Mouse (Mus musculus) liver, embryonic 14.5 days (tissue): Measurements from ENCODE around the gene Wnt2. TPM values are rescaled to one million over a fixed set of nuclear protein-coding genes. Genes with fewer than 3 reads are reported as not detected.

ENCODE experiments used
- ATAC-seq: fragments of 200-750 bp; cut with Nextera tagmentation; 2 replicates; pipeline ENCODE4 v1.8.0; 2017; ENCODE audit warnings: moderate number of reproducible peaks, mild to moderate bottlenecking, moderate library complexity; ENCODE audit not compliant: insufficient read depth
- DNase-seq, 3 experiments: peaks; one replicate each; pipeline ENCODE4 v3.0.0-alpha.2; 2012 to 2013; ENCODE audit warnings: low read depth in 3 of 3, low spot score in 3 of 3
- H3K27ac ChIP-seq: fragments of 300-500 bp; sonication (generic); 2 replicates; pipeline ENCODE4 v1.5.1; 2014; ENCODE audit warnings: moderate library complexity, mild to moderate bottlenecking, control low read depth, inconsistent platforms
- H3K27me3 ChIP-seq: fragments of 300-500 bp; sonication (generic); 2 replicates; pipeline ENCODE4 v1.6.1; 2014; ENCODE audit warnings: mild to moderate bottlenecking, low read length, moderate library complexity; ENCODE audit not compliant: control insufficient read depth, insufficient read depth
- H3K36me3 ChIP-seq: fragments of 300-500 bp; sonication (generic); replicated peaks from 2 replicates; pipeline ENCODE4 v1.6.1; 2014; ENCODE audit warnings: low read depth; ENCODE audit not compliant: control insufficient read depth, insufficient read depth
- H3K4me1 ChIP-seq, 2 experiments: fragments of 200-500 bp in 1 of 2; fragments of 300-500 bp in 1 of 2; sonication (generic) in 1 of 2; replicated peaks; 2 replicates each; pipeline ENCODE4 v1.6.1; 2012 to 2014; ENCODE audit warnings: antibody characterized with exemption in 1 of 2, inconsistent platforms in 1 of 2, low read length in 1 of 2; ENCODE audit not compliant: control insufficient read depth in 2 of 2, insufficient read depth in 2 of 2
- H3K4me2 ChIP-seq: fragments of 300-500 bp; sonication (generic); 2 replicates; pipeline ENCODE4 v1.6.1; 2014; ENCODE audit warnings: low read depth, mild to moderate bottlenecking, control low read depth, moderate library complexity
- H3K4me3 ChIP-seq, 2 experiments: fragments of 200-500 bp in 1 of 2; fragments of 300-500 bp in 1 of 2; sonication (generic) in 1 of 2; 2 replicates each; pipeline ENCODE4 v1.5.1; 2012 to 2014; ENCODE audit warnings: low read depth in 2 of 2, low read length in 2 of 2, mild to moderate bottlenecking in 2 of 2, control low read depth in 1 of 2, inconsistent platforms in 1 of 2, moderate library complexity in 1 of 2; ENCODE audit not compliant: insufficient read depth in 1 of 2
- H3K9ac ChIP-seq: fragments of 300-500 bp; sonication (generic); replicated peaks from 2 replicates; pipeline ENCODE4 v1.6.1; 2014; ENCODE audit warnings: mild to moderate bottlenecking, control low read depth, moderate library complexity
- H3K9me3 ChIP-seq: fragments of 300-500 bp; sonication (generic); 2 replicates; pipeline ENCODE4 v1.6.1; 2016; ENCODE audit warnings: low read length, mixed read lengths; ENCODE audit not compliant: control insufficient read depth
- CTCF ChIP-seq: IDR thresholded peaks from 2 replicates; pipeline ENCODE4 v1.5.1; 2016; ENCODE audit warnings: antibody characterized with exemption, low read depth, control low read depth
- EP300 ChIP-seq: IDR thresholded peaks from 2 replicates; pipeline ENCODE4 v1.6.1; 2016; ENCODE audit warnings: antibody characterized with exemption, low read depth
- WGBS: fragments of 180-500 bp; shearing (Covaris S2); extraction: QIAGEN DNeasy Blood & Tissue Kit; methylation state at CpG from one replicate; pipeline ENCODE4 v1.1.7; 2014; ENCODE audit not compliant: insufficient replicate concordance; 5-methylcytosine and 5-hydroxymethylcytosine counted together
- polyA plus RNA-seq, 2 experiments: library from polyadenylated mRNA; depleted of rRNA in 1 of 2; stranded (reverse) in 1 of 2; unstranded in 1 of 2; fragments of >200 nt; fragmentation: Nextera tagmentation in 1 of 2; extraction: Ambion mirVana in 1 of 2; gene quantifications; 2 replicates each; pipeline versions ENCODE4 v1.2.1 to v1.2.3; 2012 to 2014

Gene Wnt2
- polyA plus RNA-seq, 2 experiments: 0.66 to 1.6 TPM

DNA sequence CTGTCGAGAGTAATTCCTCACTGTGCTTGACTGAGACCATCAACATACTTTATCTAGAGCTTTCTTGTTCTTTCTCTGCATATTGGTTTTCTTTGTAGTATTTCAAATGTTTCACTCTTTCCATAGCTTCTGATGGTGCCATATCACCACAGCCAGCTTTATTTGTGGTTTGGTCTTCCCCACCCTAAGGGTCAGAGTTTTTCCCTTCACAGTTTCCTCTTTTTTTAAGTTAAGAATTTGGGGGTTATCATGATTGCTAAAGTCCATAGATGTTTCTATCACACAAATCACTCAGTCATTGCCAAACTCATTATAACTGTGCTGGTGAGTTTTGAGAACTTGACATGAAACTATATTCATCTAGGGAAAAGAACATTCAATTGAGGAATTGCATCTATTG lies 60.6 kb downstream of the Wnt2 start:
- ATAC-seq (no peak), DNase-seq (no peak)
- 5% methylated on average over 1 of the region's 1 CpGs for WGBS
- no peak overlapping the region for H3K27ac ChIP-seq
- no peak for TF ChIP-seq CTCF
- H3K4me1 ChIP-seq: no peaks in the 10 kb centered on the region
- no peak overlapping the region for H3K4me3 ChIP-seq
- no peak overlapping the region for H3K4me2 ChIP-seq
- no peak overlapping the region for H3K9ac ChIP-seq
- no peaks in the 10 kb centered on the region for H3K9me3 ChIP-seq
- H3K36me3 ChIP-seq: no peaks in the 10 kb centered on the region
- H3K27me3 ChIP-seq: no peaks in the 10 kb centered on the region

DNA sequence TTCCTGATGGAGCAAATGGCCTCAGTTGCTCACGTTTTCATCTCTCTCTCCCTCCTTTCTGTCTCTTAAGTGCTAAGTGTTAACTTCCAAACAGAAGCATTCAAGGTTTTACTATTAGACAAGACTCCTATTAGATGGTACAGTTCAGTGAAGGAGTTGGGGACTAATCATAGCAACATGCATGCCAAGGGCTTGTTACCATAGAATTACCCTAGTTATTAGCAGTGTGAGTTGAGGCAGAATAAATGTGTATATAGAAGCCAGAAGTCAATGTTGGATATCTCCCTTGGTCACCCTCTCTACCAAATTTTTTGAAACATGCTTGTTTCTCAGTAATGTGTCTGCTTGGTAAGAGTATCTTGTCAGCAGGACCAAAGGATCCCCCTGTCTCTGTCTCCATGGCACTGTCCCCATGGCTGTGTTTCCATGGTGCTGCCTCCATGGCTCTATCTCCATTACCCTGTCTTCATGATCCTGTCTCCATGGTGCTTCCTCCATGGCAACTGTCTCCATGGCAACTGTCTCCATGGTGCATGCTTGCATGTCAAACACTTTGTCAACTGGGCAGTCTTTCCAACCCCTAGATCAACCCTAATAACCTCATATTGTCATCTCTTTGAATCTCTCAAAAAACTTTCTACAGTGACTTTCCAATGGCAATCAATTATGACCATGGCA lies 61.8 kb downstream of the Wnt2 start:
- DNase-seq: no peak
- WGBS: 61% methylated on average over 1 of the region's 1 CpGs
- no peaks in the 10 kb centered on the region for H3K9me3 ChIP-seq
- no peak for ATAC-seq
- TF ChIP-seq EP300 (no peak), CTCF (no peak)
- H3K36me3 ChIP-seq: no peaks in the 10 kb centered on the region
- H3K4me1 ChIP-seq: no peaks in the 10 kb centered on the region
- H3K4me3 ChIP-seq: no peak overlapping the region
- H3K4me2 ChIP-seq: no peak overlapping the region
- no peaks in the 10 kb centered on the region for H3K27me3 ChIP-seq
- no peak overlapping the region for H3K9ac ChIP-seq
- H3K27ac ChIP-seq: no peak overlapping the region

DNA sequence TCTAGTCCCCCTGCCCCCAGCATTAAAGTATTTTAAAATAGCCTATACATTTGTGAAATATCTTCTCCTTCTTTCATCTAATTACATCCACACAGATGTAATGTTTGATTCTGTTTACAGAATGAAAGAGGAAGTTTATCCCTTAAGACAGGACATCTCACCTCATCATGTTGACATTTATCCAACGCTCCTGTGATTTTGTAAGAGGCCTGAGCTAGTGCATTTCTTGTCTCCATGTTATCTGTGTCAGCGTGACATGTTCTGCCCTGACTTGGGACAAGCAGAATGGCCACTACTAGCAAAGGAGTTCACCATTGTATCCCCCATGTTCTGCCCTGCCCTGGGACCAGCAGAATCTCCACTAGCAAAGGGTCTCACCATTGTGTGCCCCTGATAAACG lies 66.9 kb downstream of the Wnt2 start:
- Histone ChIP-seq H3K4me3 (no peak overlapping the region), H3K9me3 (no peaks in the 10 kb centered on the region), H3K4me1 (no peaks in the 10 kb centered on the region), H3K27ac (no peak overlapping the region), H3K9ac (no peak overlapping the region), H3K4me2 (no peak overlapping the region), H3K27me3 (no peaks in the 10 kb centered on the region), H3K36me3 (no peaks in the 10 kb centered on the region)
- ATAC-seq (no peak), DNase-seq (no peak)
- TF ChIP-seq CTCF: no peak
- TF ChIP-seq EP300: no peak
- 55% methylated on average over 3 of the region's 3 CpGs for WGBS

DNA sequence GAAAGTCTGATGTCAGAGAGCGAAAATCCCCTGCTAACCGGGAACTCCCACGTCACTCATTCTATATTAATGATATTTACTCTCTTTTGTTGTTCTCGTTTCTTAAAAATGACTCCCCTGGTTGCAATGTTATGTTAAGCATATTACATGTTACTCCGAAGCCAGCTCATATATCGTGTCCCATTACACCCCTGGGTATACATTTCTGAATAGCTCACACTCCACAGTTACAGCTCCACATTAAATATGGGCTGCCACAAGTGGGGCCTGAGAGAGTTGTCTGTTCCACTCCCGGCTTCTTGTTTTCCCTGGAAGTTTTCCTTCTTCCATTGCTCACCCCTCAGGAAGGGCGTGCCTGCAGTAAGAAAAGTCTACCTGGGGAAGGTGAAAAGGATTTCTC lies 78.6 kb downstream of the Wnt2 start:
- no peak overlapping the region for H3K4me3 ChIP-seq
- peaks cover 0 to 7% of the 10 kb centered on the region in 2 experiments; a peak in 2 of 4 replicates for H3K4me1 ChIP-seq
- WGBS: 66% methylated on average over 8 of the region's 8 CpGs
- no peaks in the 10 kb centered on the region for H3K36me3 ChIP-seq
- H3K27ac ChIP-seq: no peak overlapping the region
- H3K27me3 ChIP-seq: no peaks in the 10 kb centered on the region
- DNase-seq: no peak
- TF ChIP-seq EP300 (no peak), CTCF (no peak)
- no peak overlapping the region for H3K4me2 ChIP-seq
- ATAC-seq: no peak
- no peaks in the 10 kb centered on the region for H3K9me3 ChIP-seq
- H3K9ac ChIP-seq: no peak overlapping the region

DNA sequence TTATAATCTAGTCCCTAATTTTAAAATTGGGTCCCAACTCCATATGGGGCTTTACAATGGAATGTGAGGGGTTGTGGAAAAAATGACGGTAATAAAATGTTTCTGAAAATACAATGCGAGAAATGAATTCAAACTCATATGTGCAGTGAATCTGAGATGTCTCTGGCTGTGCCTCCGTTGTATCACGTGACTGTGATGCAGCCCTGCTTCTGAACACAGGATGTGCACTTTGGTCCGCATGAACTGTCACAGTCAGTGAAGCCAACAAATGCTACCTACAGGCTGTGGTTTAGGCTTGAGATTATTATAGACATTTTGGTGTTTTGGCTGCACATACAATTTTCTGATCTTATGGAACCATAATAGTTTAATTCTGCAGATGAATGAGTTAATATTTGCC lies 81.3 kb downstream of the Wnt2 start:
- H3K27me3 ChIP-seq: no peaks in the 10 kb centered on the region
- TF ChIP-seq EP300 (no peak), CTCF (no peak)

More for the DNA sequence above, 81.3 kb downstream of the Wnt2 start:
- H3K36me3 ChIP-seq: no peaks in the 10 kb centered on the region
- no peak overlapping the region for H3K27ac ChIP-seq
- DNase-seq: no peak
- 69% methylated on average over 5 of the region's 5 CpGs for WGBS
- ATAC-seq: no peak
- H3K4me3 ChIP-seq: no peak overlapping the region
- H3K4me1 ChIP-seq: peaks cover 0 to 7% of the 10 kb centered on the region in 2 experiments; a peak in 2 of 4 replicates
- no peak overlapping the region for H3K4me2 ChIP-seq
- H3K9ac ChIP-seq: no peak overlapping the region
- H3K9me3 ChIP-seq: no peaks in the 10 kb centered on the region
